Mouse (Mus musculus) stomach, postnatal 0 days (tissue): ENCODE data around the gene Klf15.

Experiments used
- CTCF ChIP-seq: IDR thresholded peaks from 2 replicates; pipeline ENCODE4 v1.5.1; 2016; ENCODE audit warnings: antibody characterized with exemption, low read depth, mild to moderate bottlenecking, moderate library complexity
- EP300 ChIP-seq: optimal IDR thresholded peaks from 2 replicates; pipeline ENCODE3; 2016; ENCODE audit warnings: antibody characterized with exemption

DNA sequence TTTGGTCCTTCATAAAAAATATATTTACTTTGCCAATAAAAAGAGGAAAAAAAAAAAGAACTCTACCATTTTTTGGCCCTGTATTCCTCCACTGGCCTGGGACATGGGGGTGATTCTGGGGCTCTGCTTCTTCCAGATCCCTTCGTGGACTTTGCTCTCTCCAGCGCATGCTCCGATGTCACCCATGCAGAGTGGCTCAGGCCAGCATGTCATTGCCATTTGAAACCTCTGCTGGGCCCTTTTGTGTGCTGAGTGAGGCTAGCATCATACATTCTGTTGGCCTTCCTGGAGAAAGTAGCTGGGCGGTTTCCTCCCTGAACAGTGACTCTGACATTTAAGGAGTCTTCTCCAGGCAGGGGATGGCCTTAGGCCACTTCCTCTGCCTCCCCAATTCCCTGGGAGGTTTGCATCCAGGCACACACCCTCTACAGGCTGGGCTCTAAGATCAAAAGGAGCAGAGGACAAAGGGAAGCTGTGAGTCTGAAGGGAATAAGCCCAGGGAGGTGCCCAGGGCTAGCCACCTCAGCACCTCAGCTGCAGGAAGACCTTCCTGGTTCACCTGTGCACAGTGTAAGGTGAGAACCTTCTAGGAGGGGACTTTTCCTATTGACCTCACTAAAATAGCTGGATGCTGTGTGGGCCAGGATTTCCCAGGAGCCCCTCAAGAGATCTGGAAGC lies 12.9 kb downstream of the Klf15 start:
- no peak for TF ChIP-seq CTCF
- no peak for TF ChIP-seq EP300
